Mouse (Mus musculus) c-Kit-negative CD71-positive TER-119-positive erythroid progenitor cells, embryonic 14.5 days (primary cell): ENCODE data around the gene Ly6g5b.

ENCODE experiments used
- DNase-seq: peaks from one replicate; pipeline ENCODE4 v3.0.0-alpha.2; 2013; ENCODE audit warnings: low read depth, low spot score

Gene Ly6g5b

DNA sequence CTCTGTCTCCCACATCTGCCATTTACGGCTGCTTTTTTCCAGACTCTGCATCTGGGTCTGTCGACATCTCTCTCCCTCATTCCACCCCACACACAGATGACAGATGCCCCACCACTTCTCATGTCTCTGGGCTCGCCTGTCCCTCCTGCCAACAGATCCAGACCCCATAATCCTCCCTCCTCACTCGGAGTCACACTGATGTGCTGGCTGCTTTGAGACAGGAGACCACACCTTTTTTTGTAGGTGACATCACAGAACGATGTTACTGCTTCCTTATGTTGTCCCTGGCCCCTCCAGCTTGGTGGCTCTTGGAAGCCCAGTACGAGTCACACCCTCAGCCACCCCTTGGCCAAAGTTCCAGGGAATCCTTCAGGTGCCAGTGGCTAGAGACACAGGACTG is 35.0 kb downstream of the Ly6g5b start:
- no peak for DNase-seq

DNA sequence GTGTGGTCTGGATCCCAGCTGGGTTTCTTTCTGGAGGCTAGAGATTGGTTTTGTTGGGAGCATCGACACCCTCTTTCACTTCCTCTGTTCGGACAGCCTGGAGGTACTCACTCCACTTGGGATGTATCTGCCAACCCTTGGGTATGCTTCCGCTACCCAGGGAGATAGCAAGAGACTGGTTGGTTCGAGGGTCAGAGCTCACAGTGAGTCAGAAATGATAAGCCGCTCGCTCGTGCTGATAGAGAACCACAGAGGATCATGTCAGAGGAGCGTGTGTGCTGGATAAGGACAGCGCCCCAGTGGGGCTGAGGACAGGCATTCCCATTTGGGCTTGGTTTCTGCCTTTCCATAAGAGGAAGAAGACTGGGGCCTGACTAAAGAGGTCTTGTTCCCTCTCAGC is 35.5 kb downstream of the Ly6g5b start:
- no peak for DNase-seq

- DNase-seq, result no peak
These were observed 37.4 kb downstream of the Ly6g5b start, which contains the start of gene Ly6g6d for GRCm38 (mm10) chr17:35077786-35078233. Gene Ly6g6d, minus strand, starts transcription at chr17:35078065.

DNA sequence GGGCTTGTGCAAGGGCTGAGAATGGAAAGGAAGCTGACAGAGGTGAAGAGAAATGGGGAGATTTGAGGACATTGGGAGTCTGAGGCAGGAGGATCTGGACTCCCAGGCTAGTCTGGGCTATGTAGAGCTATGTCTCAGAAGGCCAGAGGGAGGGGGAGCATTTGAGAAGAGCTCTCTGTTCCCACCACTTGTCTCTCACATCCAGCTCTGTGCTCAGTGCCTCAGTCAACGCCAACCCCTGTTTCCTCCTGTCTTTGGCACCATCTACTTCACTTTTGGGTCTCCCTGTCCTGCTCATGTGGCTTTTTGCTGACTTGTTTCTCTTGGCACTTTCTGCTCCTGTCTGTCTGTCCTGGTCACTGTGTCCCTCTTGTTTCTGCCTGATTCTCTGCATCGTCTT is 37.9 kb downstream of the Ly6g5b start:
- no peak for DNase-seq

- no peak for DNase-seq
These were observed 38.6 kb downstream of the Ly6g5b start, which contains the start of gene Ly6g6e for GRCm38 (mm10) chr17:35076507-35077176. Gene Ly6g6e, plus strand, starts transcription at chr17:35076902.

DNA sequence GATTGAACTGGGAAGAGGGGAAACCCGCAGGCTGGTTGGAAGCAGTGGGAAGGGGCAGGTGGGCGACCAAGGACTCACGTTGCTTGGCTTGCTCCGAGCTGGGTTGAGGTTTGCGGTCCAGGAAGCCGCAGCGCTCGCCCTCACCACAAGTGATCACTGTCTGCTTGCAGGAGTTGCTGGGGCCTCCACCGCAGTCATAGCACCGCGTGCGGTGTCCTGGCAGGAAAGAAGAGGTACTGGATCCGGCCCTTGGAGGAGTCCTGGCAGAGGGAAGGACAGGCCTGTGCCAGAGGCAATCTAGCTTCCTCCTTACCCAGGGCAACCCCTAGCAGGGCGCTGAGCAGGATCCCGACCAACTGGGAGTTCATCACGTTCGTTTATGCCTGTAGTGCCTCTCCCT is 41.1 kb downstream of the Ly6g5b start:
- DNase-seq, result no peak

GRCm38 (mm10) chr17:35071454-35071853 is 43.8 kb downstream of the Ly6g5b start:
- DNase-seq, result no peak

DNA sequence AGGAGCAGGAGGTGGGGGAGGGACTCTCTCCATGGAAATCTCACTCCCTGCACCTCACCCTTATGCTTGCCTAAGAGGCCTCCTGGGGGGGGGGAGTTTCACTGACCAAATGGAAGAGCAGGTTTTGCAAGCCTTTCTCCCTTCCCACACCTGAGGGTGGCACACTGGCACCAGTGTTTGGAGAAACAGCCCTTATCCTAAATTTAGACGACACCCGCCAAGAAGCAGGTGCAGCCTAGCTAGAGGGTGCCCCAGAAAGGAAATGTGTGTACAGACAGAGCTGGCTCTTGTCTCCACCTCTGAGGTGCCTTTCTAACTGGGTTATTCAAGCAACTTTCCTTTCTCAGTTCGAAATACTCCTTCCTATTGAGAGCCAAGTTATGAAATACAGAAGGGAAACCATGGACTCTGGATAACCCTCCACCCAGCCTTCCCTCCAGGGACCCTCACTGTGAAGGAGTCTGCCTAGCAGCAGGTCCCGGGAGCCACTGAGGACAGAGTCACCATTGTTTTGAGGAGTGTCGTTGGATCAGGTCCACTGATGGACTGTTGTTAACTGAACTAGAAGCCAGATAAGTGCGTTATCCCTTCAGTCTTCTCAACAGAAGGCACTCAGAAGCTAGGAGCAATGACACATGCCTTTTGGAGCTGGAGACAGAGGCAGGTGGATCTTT is 44.5 kb downstream of the Ly6g5b start:
- no peak for DNase-seq

DNA sequence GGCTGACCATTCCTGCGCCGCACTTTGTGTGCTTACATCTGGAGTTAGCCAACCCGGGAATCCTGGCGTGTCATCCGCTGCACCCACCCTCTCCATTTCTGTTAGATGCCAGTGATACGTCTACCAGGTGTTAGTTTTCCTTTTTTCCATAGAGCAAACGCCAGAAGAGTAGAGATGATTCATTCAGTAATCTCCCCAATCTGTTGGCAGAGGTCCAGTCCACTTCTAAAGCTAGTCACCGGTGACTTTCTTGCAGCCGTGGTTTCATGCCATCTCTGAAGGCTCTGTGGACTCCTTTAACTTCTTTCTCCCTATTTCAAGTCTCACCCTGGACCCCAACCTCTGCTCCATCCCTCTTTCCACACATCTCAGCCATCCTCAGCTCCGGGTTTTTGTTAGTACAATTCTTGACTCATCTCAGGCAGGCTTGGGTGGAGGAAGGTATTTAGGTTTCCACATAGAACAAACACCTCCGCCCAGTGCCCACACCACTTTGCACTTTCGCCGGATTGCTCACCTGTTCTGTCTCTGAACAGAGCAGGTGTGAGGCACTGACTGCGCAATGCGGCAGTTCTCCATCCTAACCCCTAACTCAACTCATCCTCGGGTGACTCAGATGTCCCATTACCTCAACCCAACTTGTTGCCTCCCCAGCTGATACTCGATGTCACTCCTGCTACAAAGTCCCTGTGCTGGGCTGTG is 46.9 kb downstream of the Ly6g5b start:
- no peak for DNase-seq

DNA sequence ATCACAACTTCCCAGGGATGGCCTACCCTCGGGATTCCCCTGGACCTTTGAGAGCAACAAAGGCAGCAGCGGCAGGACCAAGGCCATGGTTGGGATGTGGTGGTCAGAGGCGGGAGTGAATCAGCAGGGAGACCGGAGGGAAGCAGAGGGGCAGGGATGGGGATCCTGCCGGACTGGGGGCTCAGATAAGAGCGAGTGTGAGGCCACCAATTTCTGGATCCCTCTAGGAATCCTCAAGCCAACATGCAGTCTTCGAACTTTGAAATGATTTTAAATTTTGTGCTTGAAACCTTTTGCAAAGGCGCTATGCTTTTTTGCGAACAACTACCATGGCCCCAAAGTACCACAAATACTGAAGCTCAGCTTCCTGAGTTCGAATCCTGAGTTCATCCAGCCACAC is 49.1 kb downstream of the Ly6g5b start, which contains the start of gene Mpig6b:
TSS of gene Mpig6b (minus strand) at position 101 of the 400 bp plus-strand sequence.
- no peak for DNase-seq

DNA sequence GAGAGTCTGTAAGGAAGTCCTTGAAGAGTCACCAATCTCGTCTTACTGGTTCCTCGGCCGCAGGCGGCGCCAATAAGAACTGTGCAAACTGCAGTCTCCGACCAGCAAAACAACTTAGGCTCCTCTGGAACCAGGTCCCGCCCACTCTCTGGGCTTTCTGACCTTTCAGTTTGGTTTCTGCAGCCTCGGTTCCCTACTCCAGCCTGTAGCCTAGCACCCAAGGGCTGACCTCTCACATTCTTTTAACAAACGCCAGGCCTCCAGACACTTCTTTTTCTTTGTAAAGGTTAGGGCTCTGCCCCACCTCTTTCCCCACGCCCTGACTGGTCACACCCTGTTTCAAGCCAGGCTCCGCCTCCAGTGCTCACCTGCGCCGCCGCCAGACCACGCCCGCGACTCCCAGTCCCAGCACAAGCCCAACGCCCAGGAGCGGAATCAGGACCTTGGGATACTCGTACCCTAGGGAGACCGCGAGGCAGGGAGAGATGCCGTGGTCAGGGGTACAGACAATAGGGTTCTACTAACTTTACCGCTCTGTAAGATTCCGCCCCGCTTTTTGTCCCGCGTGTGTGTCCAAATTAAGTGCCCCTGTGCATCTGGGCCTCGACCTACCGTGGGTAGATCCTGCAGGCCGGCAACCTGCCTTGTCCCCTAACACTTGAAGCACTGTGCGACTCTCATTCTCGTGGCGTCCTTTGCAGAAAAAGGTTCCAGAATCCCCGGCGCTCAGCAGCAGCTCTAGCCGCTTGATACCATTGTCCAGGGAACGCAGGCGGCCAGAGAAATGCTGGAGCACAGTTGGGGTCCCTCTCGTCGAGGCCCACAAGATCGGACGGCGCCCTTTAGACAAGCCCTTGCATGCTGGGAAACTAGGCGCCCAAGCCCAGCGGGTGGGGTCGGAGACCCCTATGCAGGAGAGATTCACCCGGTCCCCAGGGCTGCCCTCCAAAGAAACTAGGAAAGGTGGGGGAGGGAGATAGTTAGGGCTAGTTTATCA is 50.0 kb downstream of the Ly6g5b start, which contains the start of gene Ly6g6c:
TSS of gene Ly6g6c (plus strand) at position 438 of the 997 bp plus-strand sequence.
- no peak for DNase-seq

DNA sequence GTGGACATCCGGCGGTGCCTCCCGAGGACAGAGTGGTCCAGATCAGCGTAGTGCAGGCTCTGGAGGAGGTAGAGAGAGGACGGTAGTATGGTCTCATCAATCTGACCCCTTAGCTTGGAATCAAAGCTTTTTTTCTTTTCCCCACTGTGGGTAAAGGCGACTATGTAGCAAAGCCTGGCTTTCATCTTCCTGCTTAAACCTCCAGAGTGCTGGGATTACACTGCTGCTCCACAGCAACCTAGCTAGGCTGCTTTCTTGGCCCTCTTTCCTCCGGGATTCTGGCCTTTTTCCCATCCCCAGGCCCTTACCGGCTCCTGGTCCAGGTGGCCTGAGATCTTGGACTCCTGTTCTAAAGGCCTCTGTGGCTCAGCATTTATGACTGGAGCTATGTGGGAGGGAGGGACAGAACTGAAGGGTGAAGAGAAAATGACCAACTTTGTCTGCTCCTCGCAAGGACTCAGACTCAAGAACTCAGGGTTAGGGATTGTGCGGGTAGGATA is 50.8 kb downstream of the Ly6g5b start:
- no peak for DNase-seq
